Mouse (Mus musculus): ENCODE measurements at regions not wholly inside any gene's neighbourhood (a gene's known extent, or its start where the extent isn't known, plus 50 kb on each side); places are given as distances from the start of the nearest gene placed in this dataset.
A peak's percentile ranks its signal among the peaks of the same experiment; 100 is the strongest.

DNA sequence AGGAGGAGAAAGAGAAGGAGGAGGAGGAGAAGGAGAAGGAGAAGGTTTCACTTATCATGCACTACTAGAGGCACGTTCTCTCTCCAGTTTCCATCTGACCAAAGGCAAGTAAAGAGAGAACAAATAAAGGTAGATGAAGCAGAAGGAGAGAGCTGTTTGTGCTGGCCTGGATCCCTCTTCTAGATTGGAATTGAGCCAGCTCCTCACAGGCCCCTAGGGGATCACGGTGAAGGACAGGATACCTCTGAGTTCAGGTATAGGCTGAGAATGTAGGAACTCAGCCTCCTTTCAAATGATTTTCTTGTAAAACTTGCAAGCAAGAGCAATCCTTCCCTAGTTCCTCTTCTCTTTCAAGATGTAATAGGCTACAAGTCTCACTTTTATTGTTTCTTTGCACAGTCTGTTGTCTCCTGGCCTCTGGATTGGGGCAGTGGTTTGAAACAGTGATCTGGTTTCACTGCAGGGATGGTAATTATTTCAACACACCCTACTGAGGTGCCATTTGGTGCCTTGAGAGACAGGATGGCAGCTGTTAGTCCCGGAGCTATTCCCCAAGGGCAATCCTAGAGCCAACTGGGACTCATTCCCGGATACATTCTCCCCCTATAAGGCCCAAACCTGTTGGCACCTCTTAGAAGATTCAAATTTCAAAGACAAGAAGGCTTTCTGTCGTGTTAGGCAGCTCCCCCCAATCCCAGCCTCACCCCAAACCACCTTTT lies 134.8 kb downstream of the Gm9817 start:
- no peak for DNase-seq (ENCODE audit: low read depth, low spot score)

- no peak for DNase-seq (ENCODE audit: low read depth, low spot score)
These were observed 139.8 kb downstream of the Gm9817 start for GRCm38 (mm10) chr13:45218251-45218650.

DNA sequence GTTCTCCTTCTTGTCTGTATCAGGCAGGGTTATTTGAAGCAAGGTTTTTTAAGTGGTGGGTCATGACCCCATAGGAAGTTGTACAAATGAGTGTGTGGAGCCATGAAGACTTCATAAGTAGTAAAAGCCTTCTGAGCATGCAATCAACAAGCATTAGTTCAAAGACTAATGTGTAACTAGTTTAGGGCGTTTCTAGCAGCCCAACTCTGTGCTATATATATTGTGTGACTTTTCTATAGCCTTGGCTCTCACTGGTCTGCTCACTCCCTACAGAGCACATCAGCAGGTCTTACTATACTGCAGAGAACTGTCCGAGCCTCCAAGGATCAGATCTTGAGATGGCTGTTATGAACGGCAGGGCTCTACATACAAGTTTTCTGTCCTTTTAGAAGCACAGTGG lies 141.2 kb downstream of the Gm9817 start:
- DNase-seq (ENCODE audit: low read depth, low spot score): no peak

DNA sequence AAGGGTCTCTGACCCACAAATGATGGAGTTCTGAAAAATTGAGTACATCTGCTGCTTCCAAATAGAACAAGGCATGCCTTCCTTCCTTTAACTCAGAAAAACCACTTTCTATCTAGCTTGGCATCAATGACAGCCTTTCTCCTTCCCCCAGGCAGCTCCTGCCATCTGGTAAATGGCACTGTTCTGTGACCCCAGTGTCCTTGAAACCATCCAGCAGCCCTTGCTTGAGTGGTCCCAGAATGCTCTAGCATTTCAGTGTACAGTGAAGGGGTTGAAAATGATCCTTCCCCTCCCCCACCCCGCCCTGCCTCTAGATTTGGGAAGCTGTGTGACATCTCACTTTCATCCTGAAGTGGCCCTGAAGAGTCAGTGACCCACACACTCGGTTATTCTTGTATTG lies 152.3 kb downstream of the Gm9817 start:
- DNase-seq (ENCODE audit: low read depth, low spot score): no peak

DNA sequence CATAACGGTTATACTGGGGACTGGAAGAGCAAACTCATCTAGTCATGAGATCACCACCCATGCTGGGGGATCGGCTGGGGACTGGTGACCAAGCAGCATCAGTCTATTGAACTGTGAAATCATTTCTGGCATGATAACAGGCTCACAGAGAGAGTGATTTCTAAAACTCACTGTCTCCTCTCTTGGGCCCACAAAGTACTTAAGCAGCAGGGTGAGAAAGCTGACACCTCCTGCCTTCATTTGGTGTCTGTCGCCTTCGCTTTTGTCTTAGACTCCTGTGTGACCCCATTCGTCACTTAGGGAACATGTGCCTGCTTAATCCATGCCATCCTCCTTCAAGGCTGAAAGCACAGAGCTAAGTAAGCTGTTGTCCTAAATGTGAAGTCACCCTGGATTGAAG lies 154.3 kb upstream of the Mylip start:
- DNase-seq (ENCODE audit: low read depth, low spot score): no peak

DNA sequence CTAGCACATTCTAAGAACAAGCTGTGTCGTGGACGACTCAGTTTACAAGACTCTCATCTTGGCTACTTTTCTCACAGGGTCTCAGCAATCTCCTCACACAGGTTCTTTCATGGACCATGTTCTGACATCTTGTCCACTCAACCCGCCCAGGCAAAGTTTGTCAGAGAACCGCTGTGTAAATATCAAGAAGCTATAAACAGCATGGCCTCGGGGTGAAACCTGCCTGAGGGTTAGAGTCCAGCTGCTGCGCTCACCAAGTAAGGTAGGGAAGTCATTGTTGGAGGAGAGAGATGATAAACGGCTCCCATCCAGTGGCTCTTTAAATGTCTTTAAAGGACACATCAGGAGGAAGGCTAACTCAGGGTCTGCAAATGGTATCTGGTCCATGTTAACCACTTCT lies 151.3 kb upstream of the Mylip start:
- no peak for DNase-seq (ENCODE audit: low read depth, low spot score)

DNA sequence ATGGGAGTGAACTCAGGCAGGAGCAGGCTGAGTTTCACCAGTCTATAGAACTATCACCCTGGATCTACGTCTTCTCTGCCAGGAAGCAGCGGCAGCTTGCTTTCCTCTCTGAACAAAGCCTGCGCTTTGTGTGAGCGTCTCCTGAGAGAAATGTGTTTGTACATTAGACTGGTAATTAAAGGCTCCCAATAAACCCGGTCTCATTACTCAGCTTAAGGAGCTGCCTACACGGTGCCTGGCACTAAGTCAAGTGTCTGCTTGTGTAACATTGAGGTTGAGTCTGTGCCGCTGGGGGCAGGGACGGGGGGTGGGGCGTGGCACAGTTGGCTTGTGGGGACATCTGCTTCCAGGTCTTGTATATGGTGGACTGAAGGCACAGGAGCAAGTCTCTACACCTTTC lies 150.4 kb upstream of the Mylip start:
- DNase-seq (ENCODE audit: low read depth, low spot score): no peak

- peak; percentile 48 for DNase-seq (ENCODE audit: low read depth, low spot score)
These were observed 149.4 kb upstream of the Mylip start for GRCm38 (mm10) chr13:45240009-45240653.

GRCm38 (mm10) chr13:45242261-45242660 lies 147.3 kb upstream of the Mylip start:
- DNase-seq (ENCODE audit: low read depth, low spot score): peak; percentile 25

- DNase-seq (ENCODE audit: low read depth, low spot score): peak; percentile 35
These were observed 146.8 kb upstream of the Mylip start for GRCm38 (mm10) chr13:45242750-45243149.

- no peak for DNase-seq (ENCODE audit: low read depth, low spot score)
These were observed 143.9 kb upstream of the Mylip start for GRCm38 (mm10) chr13:45245651-45246050.

DNA sequence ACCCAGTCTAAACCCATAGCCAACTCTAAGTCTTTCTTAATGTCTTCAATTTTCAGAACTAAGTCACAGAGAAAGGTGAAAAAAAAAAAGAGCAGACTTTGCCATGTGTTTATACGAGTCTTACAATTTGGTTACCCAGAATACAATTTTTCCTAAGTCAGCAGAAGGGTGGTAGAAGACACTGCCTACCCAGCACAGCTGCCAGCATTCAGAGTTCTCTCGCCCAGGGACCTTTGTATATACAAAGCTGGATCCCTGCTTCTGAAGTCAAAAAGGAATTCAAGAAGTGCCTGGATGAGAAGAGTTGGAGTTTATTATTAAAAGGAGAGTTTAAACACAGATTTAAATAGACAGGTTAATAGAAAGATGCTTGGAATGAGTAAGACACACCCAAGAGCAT lies 143.2 kb upstream of the Mylip start:
- no peak for DNase-seq (ENCODE audit: low read depth, low spot score)

DNA sequence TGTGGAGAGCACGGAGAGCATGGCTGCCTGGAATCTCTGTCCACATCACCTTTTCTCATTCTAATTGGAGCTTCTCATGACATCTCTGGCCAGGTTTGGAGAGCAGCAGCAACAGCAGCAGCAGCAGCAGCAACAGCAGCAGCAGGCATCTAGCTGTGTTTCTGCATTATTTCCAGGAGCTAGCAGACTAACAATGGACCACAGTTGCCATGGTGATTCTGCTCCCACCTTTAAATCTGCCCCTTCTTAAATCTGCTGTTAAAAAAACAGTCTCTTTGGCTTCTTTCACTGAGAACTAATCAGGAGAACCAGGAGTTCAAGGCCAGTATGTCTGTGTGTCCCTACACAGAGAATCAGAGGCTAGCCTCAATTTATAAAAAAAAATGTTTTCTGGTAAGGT lies 139.5 kb upstream of the Mylip start:
- DNase-seq (ENCODE audit: low read depth, low spot score): peak; percentile 59

- DNase-seq (ENCODE audit: low read depth, low spot score): no peak
These were observed 138.5 kb upstream of the Mylip start for GRCm38 (mm10) chr13:45251068-45251467.

DNA sequence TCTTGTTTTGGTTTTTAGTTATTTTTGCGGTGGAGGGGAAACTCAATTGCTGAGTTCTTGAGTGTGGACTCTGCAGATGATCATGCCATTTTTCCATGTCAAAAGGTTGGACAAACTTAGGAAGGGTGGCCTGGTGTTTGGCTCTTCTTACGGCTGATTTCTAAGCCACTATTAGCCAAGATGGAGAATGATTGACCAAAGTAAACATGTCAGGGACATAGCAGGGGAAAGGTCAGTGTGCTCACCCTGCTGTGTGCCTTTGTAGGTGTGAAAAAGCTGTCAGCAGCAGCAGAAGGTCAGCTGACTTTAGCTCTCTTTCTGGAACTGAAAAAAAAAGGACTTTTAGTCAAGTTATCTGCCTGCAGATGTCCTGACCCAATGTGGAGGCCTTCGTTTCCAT lies 137.4 kb upstream of the Mylip start:
- no peak for DNase-seq (ENCODE audit: low read depth, low spot score)

DNA sequence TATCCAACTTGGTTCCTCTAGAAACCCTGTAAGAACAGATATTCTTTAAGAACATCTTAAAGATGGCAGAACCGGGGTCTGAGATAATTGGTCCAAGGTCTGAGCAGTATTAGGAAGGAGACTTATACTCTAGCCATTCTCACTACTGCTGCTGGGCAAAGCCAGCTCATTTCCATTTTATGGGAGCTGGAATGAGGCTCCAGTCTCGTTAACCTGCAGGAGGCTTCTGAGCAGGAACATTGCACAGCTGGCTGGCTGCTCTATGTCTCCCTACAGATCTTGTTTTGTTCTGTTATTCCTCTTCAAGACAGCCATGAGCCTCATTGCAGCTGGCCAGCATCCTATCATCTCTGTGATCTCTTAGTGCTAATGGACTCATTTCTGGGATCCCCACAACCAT lies 136.3 kb upstream of the Mylip start:
- no peak for DNase-seq (ENCODE audit: low read depth, low spot score)

GRCm38 (mm10) chr13:45255277-45255676 lies 134.3 kb upstream of the Mylip start:
- no peak for DNase-seq (ENCODE audit: low read depth, low spot score)

GRCm38 (mm10) chr13:45262011-45262410 lies 127.5 kb upstream of the Mylip start:
- no peak for DNase-seq (ENCODE audit: low read depth, low spot score)

DNA sequence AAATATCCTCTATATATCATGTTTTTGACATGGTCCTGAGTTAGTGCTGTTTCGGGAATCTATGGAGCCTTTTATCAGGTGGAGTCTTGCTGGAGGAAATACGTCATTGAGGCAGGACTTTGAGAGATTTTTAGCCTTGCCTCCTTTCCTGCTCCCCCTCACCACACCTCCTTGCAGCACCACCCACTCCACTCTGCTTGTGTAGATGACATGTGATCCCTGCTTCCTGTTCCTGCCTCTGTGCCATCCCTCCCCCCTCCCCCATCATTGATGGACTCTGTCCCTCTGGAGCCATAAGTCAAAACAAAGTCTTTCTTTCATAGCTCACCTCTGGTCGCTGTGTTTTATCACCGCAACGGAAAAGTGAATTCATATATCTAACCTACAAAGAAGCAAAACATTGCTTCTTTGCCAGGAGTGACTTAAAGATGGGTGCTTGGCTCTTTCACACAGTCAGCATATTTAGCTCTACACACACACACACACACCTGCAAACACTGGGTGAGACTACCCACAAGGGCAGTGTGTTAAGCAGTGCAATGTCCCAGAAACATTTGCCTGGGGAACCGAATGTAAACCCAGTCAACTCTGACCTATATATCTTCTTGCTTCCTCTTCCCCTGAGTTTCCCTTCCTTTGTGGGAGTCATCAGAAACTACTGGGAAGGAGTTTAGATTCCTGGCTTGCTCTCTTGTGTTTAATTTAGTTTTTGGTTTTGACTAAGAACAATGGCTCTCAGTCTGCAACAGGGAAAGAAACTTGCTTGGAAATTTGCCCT lies 123.1 kb upstream of the Mylip start:
- no peak for DNase-seq (ENCODE audit: low read depth, low spot score)

GRCm38 (mm10) chr13:45267446-45267845 lies 122.1 kb upstream of the Mylip start:
- DNase-seq (ENCODE audit: low read depth, low spot score): no peak

GRCm38 (mm10) chr13:45267906-45268305 lies 121.6 kb upstream of the Mylip start:
- no peak for DNase-seq (ENCODE audit: low read depth, low spot score)

- no peak for DNase-seq (ENCODE audit: low read depth, low spot score)
These were observed 115.2 kb upstream of the Mylip start for GRCm38 (mm10) chr13:45274261-45274884.
